Mouse (Mus musculus) liver, embryonic 14.5 days (tissue): ENCODE data around the gene H2-M5. TPM values are rescaled to one million over a fixed set of nuclear protein-coding genes. Genes with fewer than 3 reads are reported as not detected.

Experiments
- ATAC-seq: fragments of 200-750 bp; cut with Nextera tagmentation; 2 replicates; pipeline ENCODE4 v1.8.0; 2017; ENCODE audit warnings: moderate number of reproducible peaks, mild to moderate bottlenecking, moderate library complexity; ENCODE audit not compliant: insufficient read depth
- DNase-seq, 3 experiments: peaks; one replicate each; pipeline ENCODE4 v3.0.0-alpha.2; 2012 to 2013; ENCODE audit warnings: low read depth in 3 of 3, low spot score in 3 of 3
- H3K27ac ChIP-seq: fragments of 300-500 bp; sonication (generic); 2 replicates; pipeline ENCODE4 v1.5.1; 2014; ENCODE audit warnings: moderate library complexity, mild to moderate bottlenecking, control low read depth, inconsistent platforms
- H3K27me3 ChIP-seq: fragments of 300-500 bp; sonication (generic); 2 replicates; pipeline ENCODE4 v1.6.1; 2014; ENCODE audit warnings: mild to moderate bottlenecking, low read length, moderate library complexity; ENCODE audit not compliant: control insufficient read depth, insufficient read depth
- H3K36me3 ChIP-seq: fragments of 300-500 bp; sonication (generic); replicated peaks from 2 replicates; pipeline ENCODE4 v1.6.1; 2014; ENCODE audit warnings: low read depth; ENCODE audit not compliant: control insufficient read depth, insufficient read depth
- H3K4me1 ChIP-seq, 2 experiments: fragments of 200-500 bp in 1 of 2; fragments of 300-500 bp in 1 of 2; sonication (generic) in 1 of 2; replicated peaks; 2 replicates each; pipeline ENCODE4 v1.6.1; 2012 to 2014; ENCODE audit warnings: antibody characterized with exemption in 1 of 2, inconsistent platforms in 1 of 2, low read length in 1 of 2; ENCODE audit not compliant: control insufficient read depth in 2 of 2, insufficient read depth in 2 of 2
- H3K4me2 ChIP-seq: fragments of 300-500 bp; sonication (generic); 2 replicates; pipeline ENCODE4 v1.6.1; 2014; ENCODE audit warnings: low read depth, mild to moderate bottlenecking, control low read depth, moderate library complexity
- H3K4me3 ChIP-seq, 2 experiments: fragments of 200-500 bp in 1 of 2; fragments of 300-500 bp in 1 of 2; sonication (generic) in 1 of 2; 2 replicates each; pipeline ENCODE4 v1.5.1; 2012 to 2014; ENCODE audit warnings: low read depth in 2 of 2, low read length in 2 of 2, mild to moderate bottlenecking in 2 of 2, control low read depth in 1 of 2, inconsistent platforms in 1 of 2, moderate library complexity in 1 of 2; ENCODE audit not compliant: insufficient read depth in 1 of 2
- H3K9ac ChIP-seq: fragments of 300-500 bp; sonication (generic); replicated peaks from 2 replicates; pipeline ENCODE4 v1.6.1; 2014; ENCODE audit warnings: mild to moderate bottlenecking, control low read depth, moderate library complexity
- H3K9me3 ChIP-seq: fragments of 300-500 bp; sonication (generic); 2 replicates; pipeline ENCODE4 v1.6.1; 2016; ENCODE audit warnings: low read length, mixed read lengths; ENCODE audit not compliant: control insufficient read depth
- CTCF ChIP-seq: IDR thresholded peaks from 2 replicates; pipeline ENCODE4 v1.5.1; 2016; ENCODE audit warnings: antibody characterized with exemption, low read depth, control low read depth
- EP300 ChIP-seq: IDR thresholded peaks from 2 replicates; pipeline ENCODE4 v1.6.1; 2016; ENCODE audit warnings: antibody characterized with exemption, low read depth
- WGBS: fragments of 180-500 bp; shearing (Covaris S2); extraction: QIAGEN DNeasy Blood & Tissue Kit; methylation state at CpG from one replicate; pipeline ENCODE4 v1.1.7; 2014; ENCODE audit not compliant: insufficient replicate concordance; 5-methylcytosine and 5-hydroxymethylcytosine counted together
- polyA plus RNA-seq, 2 experiments: library from polyadenylated mRNA; depleted of rRNA in 1 of 2; stranded (reverse) in 1 of 2; unstranded in 1 of 2; fragments of >200 nt; fragmentation: Nextera tagmentation in 1 of 2; extraction: Ambion mirVana in 1 of 2; gene quantifications; 2 replicates each; pipeline versions ENCODE4 v1.2.1 to v1.2.3; 2012 to 2014

The H2-M5 gene
- polyA plus RNA-seq, 2 experiments = 0.03 TPM; not detected in 1

DNA sequence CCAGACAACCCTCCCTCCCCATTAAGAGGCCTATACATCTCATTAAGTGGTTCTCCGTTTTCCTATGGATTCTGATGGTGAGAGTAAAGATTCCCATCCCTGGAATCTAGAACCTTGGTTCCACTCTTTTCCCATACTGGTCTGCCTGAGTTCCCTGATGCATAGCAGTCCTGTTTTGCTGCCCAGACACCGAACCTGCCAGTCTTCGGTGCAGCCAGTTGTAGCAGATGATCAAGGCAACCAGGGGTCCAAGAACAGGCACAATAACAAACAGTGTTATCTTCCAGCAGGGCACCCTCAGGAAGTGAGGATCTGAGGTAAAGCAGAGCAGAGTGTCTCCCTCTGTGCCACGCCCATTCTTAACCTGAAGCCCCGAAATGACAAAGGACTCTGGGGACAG is 22.8 kb upstream of the H2-M5 start:
- TF ChIP-seq EP300 (no peak), CTCF (no peak)
- Histone ChIP-seq H3K36me3 (no peaks in the 10 kb centered on the region), H3K27me3 (no peaks in the 10 kb centered on the region), H3K4me3 (no peak overlapping the region), H3K4me2 (no peak overlapping the region), H3K9me3 (no peaks in the 10 kb centered on the region), H3K4me1 (no peaks in the 10 kb centered on the region), H3K9ac (no peak overlapping the region), H3K27ac (no peak overlapping the region)
- WGBS = 43% methylated on average over 5 of the region's 5 CpGs
- DNase-seq (no peak), ATAC-seq (no peak)

DNA sequence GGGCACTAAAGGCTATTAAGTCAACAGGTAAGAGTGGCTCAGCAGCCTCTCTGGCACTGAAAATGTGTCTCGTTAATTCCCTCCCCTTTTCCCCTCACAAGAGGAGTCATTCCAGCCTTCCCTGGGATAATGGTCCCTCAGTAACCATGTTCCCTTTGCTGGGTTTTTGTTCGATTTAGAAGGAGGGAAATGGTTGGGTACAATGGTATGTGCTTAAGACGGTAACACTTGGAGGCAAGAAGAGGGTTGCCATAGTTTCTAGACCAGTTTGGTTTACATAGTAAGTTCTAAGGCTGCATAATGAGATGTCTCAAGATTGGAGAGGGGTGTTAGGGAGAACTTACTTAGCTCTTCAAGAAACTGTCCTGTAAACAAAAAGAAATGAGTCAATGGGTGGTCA is 22.4 kb upstream of the H2-M5 start:
- TF ChIP-seq EP300 (no peak), CTCF (no peak)
- no peaks in the 10 kb centered on the region for H3K9me3 ChIP-seq
- WGBS = 66% methylated on average over 3 of the region's 3 CpGs
- DNase-seq (no peak), ATAC-seq (no peak)
- H3K4me2 ChIP-seq = no peak overlapping the region
- H3K27ac ChIP-seq = no peak overlapping the region
- H3K4me1 ChIP-seq = no peaks in the 10 kb centered on the region
- no peaks in the 10 kb centered on the region for H3K36me3 ChIP-seq
- no peak overlapping the region for H3K9ac ChIP-seq
- no peak overlapping the region for H3K4me3 ChIP-seq
- no peaks in the 10 kb centered on the region for H3K27me3 ChIP-seq

DNA sequence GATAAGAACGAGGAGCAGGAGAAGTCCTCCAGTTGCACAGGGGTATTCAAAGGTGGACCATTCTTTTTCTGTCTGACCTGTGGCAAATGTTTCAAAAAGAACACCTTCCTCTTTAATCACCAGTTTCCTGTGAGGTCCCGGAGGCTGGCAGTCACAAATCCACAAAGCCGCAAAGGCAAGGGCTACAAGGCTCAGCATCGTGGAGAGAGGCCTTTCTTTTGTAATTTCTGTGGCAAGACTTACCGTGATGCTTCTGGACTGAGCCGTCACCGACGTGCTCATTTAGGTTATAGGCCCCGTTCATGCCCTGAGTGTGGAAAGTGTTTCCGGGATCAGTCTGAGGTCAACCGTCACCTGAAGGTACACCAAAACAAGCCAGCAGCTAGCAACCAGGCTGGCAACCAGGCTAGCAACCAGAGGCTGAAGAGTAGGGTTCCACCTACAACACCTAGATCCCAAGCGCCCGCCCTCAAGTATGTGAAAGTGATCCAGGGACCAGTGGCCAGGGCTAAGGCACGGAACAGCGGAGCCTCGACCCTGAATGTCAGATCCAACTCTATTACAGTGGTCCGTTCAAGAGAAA is 20.2 kb upstream of the H2-M5 start:
- no peak overlapping the region for H3K27ac ChIP-seq

DNA sequence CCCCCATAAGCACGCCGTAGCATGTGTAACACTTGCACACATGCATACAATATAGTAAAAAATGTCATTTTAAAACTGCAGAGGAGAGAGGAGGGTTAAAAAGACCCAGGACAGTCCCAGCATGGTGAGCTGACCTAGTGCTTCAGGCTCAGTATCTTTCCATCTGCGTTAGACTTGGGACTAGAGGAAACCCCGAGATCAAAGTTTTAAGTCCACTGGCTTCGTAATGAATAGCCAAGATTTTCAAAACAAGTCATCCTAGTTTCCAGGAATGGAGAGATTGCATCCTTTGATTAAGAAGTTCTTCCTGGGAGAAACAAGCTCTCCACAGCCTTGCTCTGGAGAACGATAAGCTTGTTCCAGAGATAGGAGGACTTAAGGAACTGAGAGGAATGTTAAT is 18.8 kb upstream of the H2-M5 start:
- Histone ChIP-seq H3K9ac (no peak overlapping the region), H3K4me2 (no peak overlapping the region), H3K4me1 (no peaks in the 10 kb centered on the region), H3K9me3 (no peaks in the 10 kb centered on the region), H3K36me3 (no peaks in the 10 kb centered on the region), H3K27ac (no peak overlapping the region), H3K27me3 (peaks cover 3% of the 10 kb centered on the region), H3K4me3 (no peak overlapping the region)
- WGBS = 78% methylated on average over 6 of the region's 6 CpGs
- no peak for TF ChIP-seq CTCF
- ATAC-seq (no peak), DNase-seq (no peak)

More for the DNA sequence above, 20.2 kb upstream of the H2-M5 start:
- H3K36me3 ChIP-seq = no peaks in the 10 kb centered on the region
- no peaks in the 10 kb centered on the region for H3K4me1 ChIP-seq
- H3K9me3 ChIP-seq = no peaks in the 10 kb centered on the region
- H3K4me2 ChIP-seq = no peak overlapping the region
- H3K4me3 ChIP-seq = no peak overlapping the region
- H3K27me3 ChIP-seq = no peaks in the 10 kb centered on the region
- 44% methylated on average over 17 of the region's 17 CpGs for WGBS
- H3K9ac ChIP-seq = no peak overlapping the region
- no peak for DNase-seq
- no peak for TF ChIP-seq CTCF
- TF ChIP-seq EP300 = no peak
- ATAC-seq = no peak

DNA sequence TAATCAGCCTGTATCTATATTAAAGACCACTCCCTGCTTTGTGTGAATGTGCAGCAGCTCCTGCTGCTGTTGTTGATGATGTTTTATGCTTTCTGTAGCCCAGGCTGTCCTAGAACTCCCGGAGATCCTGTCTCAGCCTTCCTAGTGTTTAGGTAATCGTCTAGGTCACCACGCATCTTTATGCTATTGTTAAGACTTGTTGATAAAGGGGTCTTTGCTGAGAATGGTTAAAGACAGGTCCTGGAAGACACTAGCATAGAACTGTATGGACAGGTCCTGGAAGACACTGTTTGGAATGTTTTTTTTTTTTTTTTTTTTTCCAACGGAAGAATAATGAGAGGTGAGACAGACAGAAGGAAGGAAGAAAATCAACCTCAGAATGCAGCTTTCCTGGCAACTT is 14.0 kb upstream of the H2-M5 start:
- H3K4me2 ChIP-seq = peak overlapping the region; percentile 61; the same call in 1 of the 2 replicates
- no peaks in the 10 kb centered on the region for H3K9me3 ChIP-seq
- no peaks in the 10 kb centered on the region for H3K4me1 ChIP-seq
- no peak overlapping the region for H3K9ac ChIP-seq
- no peak for ATAC-seq
- 31% methylated on average over 4 of the region's 4 CpGs for WGBS
- DNase-seq = no peak
- no peaks in the 10 kb centered on the region for H3K36me3 ChIP-seq
- TF ChIP-seq EP300 (no peak), CTCF (no peak)
- H3K27me3 ChIP-seq = peaks cover 12% of the 10 kb centered on the region
- H3K4me3 ChIP-seq = peak overlapping the region in 1 of 2 experiments; percentile 30; a peak in 2 of 4 replicates
- no peak overlapping the region for H3K27ac ChIP-seq
